Mouse (Mus musculus) G1E (cell line): ENCODE data around the gene Ndufs7. TPM values are rescaled to one million over a fixed set of nuclear protein-coding genes. Genes with fewer than 3 reads are reported as not detected.
A peak's percentile ranks its signal among the peaks of the same experiment; 100 is the strongest.

Experiments
- ATAC-seq: 2 replicates; pipeline ENCODE4 v1.8.0; 2016; ENCODE audit warnings: mild to moderate bottlenecking; ENCODE audit not compliant: insufficient number of reproducible peaks, poor library complexity, low FRiP score, severe bottlenecking; ENCODE audit errors: extremely low read depth
- DNase-seq: peaks from one replicate; pipeline ENCODE4 v3.0.0; 2012; ENCODE audit warnings: low spot score
- H3K27me3 ChIP-seq: 2 replicates; pipeline ENCODE4 v1.6.1; 2012; ENCODE audit warnings: mild to moderate bottlenecking, low read length, inconsistent platforms; ENCODE audit not compliant: insufficient read depth
- H3K36me3 ChIP-seq: replicated peaks from 2 replicates; pipeline ENCODE3; 2012; ENCODE audit warnings: mild to moderate bottlenecking, inconsistent platforms
- H3K4me1 ChIP-seq: 2 replicates; pipeline ENCODE4 v1.6.1; 2012; ENCODE audit warnings: low read depth, low read length, inconsistent platforms, mixed read lengths; ENCODE audit not compliant: insufficient read depth
- H3K4me3 ChIP-seq: 2 replicates; pipeline ENCODE4 v1.5.1; 2012; ENCODE audit warnings: low read depth, mild to moderate bottlenecking, inconsistent platforms, low read length, moderate library complexity, mixed read lengths
- H3K9me3 ChIP-seq: replicated peaks from 2 replicates; pipeline ENCODE4 v1.6.1; 2012; ENCODE audit warnings: inconsistent platforms
- CTCF ChIP-seq: IDR thresholded peaks from 2 replicates; pipeline ENCODE4 v1.5.1; 2012; ENCODE audit warnings: low read depth, low read length, inconsistent platforms, mixed read lengths
- GATA1 ChIP-seq: IDR thresholded peaks from 2 replicates; pipeline ENCODE4 v1.6.1; 2012; ENCODE audit warnings: borderline replicate concordance, low read length, inconsistent platforms, mixed read lengths
- GATA2 ChIP-seq: IDR thresholded peaks from 2 replicates; pipeline ENCODE4 v1.6.1; 2012; ENCODE audit warnings: low read depth, low read length, inconsistent platforms, borderline replicate concordance
- POLR2AphosphoS5 ChIP-seq: IDR thresholded peaks from 2 replicates; pipeline ENCODE4 v1.6.1; 2012; ENCODE audit warnings: low read depth, low read length, inconsistent platforms; ENCODE audit not compliant: insufficient replicate concordance
- TAL1 ChIP-seq: conservative IDR thresholded peaks from 2 replicates; pipeline ENCODE4 v1.6.1; 2012; ENCODE audit warnings: low read depth, low read length, inconsistent platforms, mixed read lengths
- polyA plus RNA-seq: library from polyadenylated mRNA; stranded (reverse); fragments of >175 nt; gene quantifications from 2 replicates; pipeline ENCODE4 v1.2.3, GENCODE M21; 2012
- total RNA-seq, 2 experiments: library from RNA; stranded (forward) in 1 of 2; stranded (reverse) in 1 of 2; fragments of 200-1000 nt in 1 of 2; fragments of >200 nt in 1 of 2; fragmentation: Nextera tagmentation in 1 of 2; gene quantifications; 2 replicates each; pipeline ENCODE4 v1.2.3; 2014 to 2017

Gene Ndufs7
- total and polyA plus RNA-seq, 3 experiments, result 156 to 257 (median 246) TPM

GRCm38 (mm10) chr10:80227166-80227539, 21.8 kb upstream of the Ndufs7 start:
- no peak for ATAC-seq
- Histone ChIP-seq H3K36me3 (peaks cover 45% of the 10 kb centered on the region), H3K9me3 (peaks cover 7% of the 10 kb centered on the region), H3K4me3 (peak overlapping the region; percentile 88), H3K4me1 (peaks cover 46% of the 10 kb centered on the region), H3K27me3 (peaks cover 11% of the 10 kb centered on the region)
- DNase-seq, result no peak
- TF ChIP-seq CTCF, result no peak
- TF ChIP-seq GATA2, result no peak
- TF ChIP-seq GATA1, result no peak
- TF ChIP-seq POLR2AphosphoS5, result no peak
- no peak for TF ChIP-seq TAL1

- Histone ChIP-seq H3K4me3 (peak overlapping the region; percentile 49; the same call in 1 of the 2 replicates), H3K27me3 (peaks cover 7% of the 10 kb centered on the region), H3K36me3 (peaks cover 55% of the 10 kb centered on the region), H3K9me3 (peaks cover 5% of the 10 kb centered on the region), H3K4me1 (peaks cover 56% of the 10 kb centered on the region)
- ATAC-seq (no peak), DNase-seq (no peak)
- no peak for TF ChIP-seq GATA2
- no peak for TF ChIP-seq CTCF
- TF ChIP-seq TAL1, result no peak
- no peak for TF ChIP-seq POLR2AphosphoS5
- no peak for TF ChIP-seq GATA1
These were observed 20.8 kb upstream of the Ndufs7 start for GRCm38 (mm10) chr10:80227877-80228775.

- Histone ChIP-seq H3K4me1 (peaks cover 59% of the 10 kb centered on the region), H3K36me3 (peaks cover 99% of the 10 kb centered on the region), H3K4me3 (no peak overlapping the region), H3K9me3 (no peaks in the 10 kb centered on the region), H3K27me3 (no peaks in the 10 kb centered on the region)
- ATAC-seq (no peak), DNase-seq (no peak)
- TF ChIP-seq GATA2 (no peak), GATA1 (no peak), TAL1 (no peak)
These were observed 12.6 kb upstream of the Ndufs7 start for GRCm38 (mm10) chr10:80236145-80236825.

GRCm38 (mm10) chr10:80237020-80237419, 11.9 kb upstream of the Ndufs7 start:
- DNase-seq, result no peak
- Histone ChIP-seq H3K4me1 (peaks cover 52% of the 10 kb centered on the region), H3K36me3 (peaks cover 99% of the 10 kb centered on the region), H3K4me3 (no peak overlapping the region), H3K9me3 (no peaks in the 10 kb centered on the region), H3K27me3 (no peaks in the 10 kb centered on the region)
- no peak for ATAC-seq
- TF ChIP-seq CTCF (no peak), TAL1 (no peak), GATA1 (no peak), GATA2 (no peak), POLR2AphosphoS5 (no peak)

GRCm38 (mm10) chr10:80238306-80238705, 10.6 kb upstream of the Ndufs7 start:
- Histone ChIP-seq H3K36me3 (peaks cover 99% of the 10 kb centered on the region), H3K4me1 (peaks cover 39% of the 10 kb centered on the region), H3K27me3 (no peaks in the 10 kb centered on the region), H3K4me3 (no peak overlapping the region), H3K9me3 (no peaks in the 10 kb centered on the region)
- no peak for DNase-seq
- TF ChIP-seq CTCF (no peak), POLR2AphosphoS5 (no peak), GATA1 (no peak), GATA2 (no peak), TAL1 (no peak)
- no peak for ATAC-seq

GRCm38 (mm10) chr10:80239791-80240190, 9.1 kb upstream of the Ndufs7 start:
- TF ChIP-seq TAL1, result no peak
- TF ChIP-seq POLR2AphosphoS5, result no peak
- no peak for TF ChIP-seq GATA2
- no peak for TF ChIP-seq GATA1
- no peak for TF ChIP-seq CTCF
- no peak for DNase-seq
- Histone ChIP-seq H3K4me3 (no peak overlapping the region), H3K9me3 (no peaks in the 10 kb centered on the region), H3K36me3 (peaks cover 99% of the 10 kb centered on the region), H3K27me3 (no peaks in the 10 kb centered on the region), H3K4me1 (peaks cover 34% of the 10 kb centered on the region)
- no peak for ATAC-seq
